Mouse (Mus musculus) megakaryocyte, embryonic 14.5 days (primary cell): ENCODE measurements at regions not wholly inside any gene's neighbourhood (a gene's known extent, or its start where the extent isn't known, plus 50 kb on each side); places are given as distances from the start of the nearest gene placed in this dataset.

Experiments
- FLI1 ChIP-seq: IDR thresholded peaks from 2 replicates; pipeline ENCODE4 v1.6.1; 2012; ENCODE audit warnings: low read length, inconsistent platforms, mixed read lengths
- GATA1 ChIP-seq: IDR thresholded peaks from 3 replicates; pipeline ENCODE4 v1.6.1; 2012; ENCODE audit warnings: mixed read lengths, low read length, inconsistent platforms, borderline replicate concordance

- no peak for TF ChIP-seq GATA1
- no peak for TF ChIP-seq FLI1
These were observed 135.9 kb upstream of the Cr2 start for GRCm38 (mm10) chr1:195312426-195312825.
